Mouse (Mus musculus) spleen, adult 18-20 months (tissue): Measurements from ENCODE around the gene Arhgap9.

Experiments
- DNase-seq, 2 experiments: peaks; one replicate each; pipeline ENCODE4 v3.0.0; 2022; ENCODE audit warnings: mixed read lengths in 2 of 2

Arhgap9 gene

DNA sequence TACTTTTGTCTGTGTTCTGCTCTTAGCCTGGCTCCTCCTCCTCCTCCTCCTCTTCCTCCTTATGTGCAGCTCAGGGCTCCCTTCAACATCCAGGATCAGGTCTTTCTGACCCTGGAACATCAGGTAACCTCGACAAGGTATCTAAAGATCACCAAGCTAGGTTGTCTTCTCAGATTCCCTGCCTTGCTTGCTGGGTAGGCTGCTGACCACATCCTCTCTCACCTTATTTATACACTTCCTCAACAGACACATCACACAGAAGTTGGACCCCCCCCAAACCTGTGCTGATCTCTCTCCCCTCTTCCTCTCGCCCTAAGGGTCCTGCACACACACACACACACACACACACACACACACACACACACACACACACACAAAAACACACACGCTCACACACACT, at the start of gene Arhgap9:
Gene Arhgap9, plus strand, starts transcription at position 344 of the 400 bp plus-strand sequence.
- peak in 1 of 2 experiments; percentile 35 for DNase-seq

DNA sequence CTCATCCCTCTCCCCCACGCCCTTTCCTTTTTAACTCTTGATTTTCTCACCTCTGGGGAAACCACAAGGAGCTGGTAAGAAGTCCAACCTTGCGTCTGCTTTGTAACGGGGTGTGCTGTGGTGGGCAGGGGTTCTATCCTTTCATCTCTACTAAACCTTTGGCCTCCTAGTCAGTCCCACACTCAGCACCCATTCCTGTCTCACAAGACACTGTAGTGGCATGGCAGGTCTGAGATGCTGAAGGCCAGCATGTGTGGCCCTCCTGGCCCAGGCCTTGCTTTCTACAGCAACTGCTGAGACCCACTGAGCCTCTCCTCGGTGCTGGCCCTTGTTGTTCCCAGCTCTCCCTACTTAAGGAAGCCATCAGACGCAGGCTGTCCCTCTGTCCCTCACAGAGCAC, 49.4 kb upstream of the Arhgap9 start:
- DNase-seq = no peak

DNA sequence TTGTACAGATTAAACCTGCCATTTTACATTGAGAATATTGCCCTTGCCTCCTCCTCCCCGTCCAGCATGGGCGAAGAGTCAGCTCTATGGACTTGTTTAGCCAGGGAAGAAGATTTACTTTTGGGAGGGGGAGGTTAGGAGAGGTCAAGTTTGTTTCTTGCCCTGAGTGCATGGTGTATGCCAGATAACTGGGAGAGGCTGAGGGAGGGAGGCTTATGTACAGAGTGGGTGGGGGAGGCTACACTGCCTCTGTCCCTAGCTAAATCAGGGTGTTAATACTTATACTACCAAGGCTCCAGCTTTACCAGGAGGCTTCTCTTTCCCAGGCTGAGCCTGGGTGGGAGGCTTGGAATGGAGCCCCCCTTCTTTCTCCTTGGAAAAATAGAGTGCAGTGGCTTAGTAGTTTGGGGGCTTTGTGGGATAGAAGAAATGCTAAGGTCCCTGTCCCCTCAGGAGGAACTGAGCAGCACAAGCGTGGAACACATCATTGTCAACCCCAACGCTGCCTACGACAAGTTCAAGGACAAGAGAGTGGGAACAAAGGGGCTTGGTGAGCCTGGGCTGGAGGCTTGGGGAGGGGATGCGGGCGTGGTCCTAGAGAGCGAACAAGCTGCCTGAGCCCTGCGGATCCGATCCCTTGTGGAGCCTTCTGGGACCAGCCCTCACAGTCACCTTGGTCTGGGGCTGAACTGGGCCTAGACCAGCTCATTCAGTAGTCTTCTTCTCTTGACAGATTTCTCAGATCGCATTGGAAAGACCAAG, 47.3 kb upstream of the Arhgap9 start:
- DNase-seq = no peak

DNA sequence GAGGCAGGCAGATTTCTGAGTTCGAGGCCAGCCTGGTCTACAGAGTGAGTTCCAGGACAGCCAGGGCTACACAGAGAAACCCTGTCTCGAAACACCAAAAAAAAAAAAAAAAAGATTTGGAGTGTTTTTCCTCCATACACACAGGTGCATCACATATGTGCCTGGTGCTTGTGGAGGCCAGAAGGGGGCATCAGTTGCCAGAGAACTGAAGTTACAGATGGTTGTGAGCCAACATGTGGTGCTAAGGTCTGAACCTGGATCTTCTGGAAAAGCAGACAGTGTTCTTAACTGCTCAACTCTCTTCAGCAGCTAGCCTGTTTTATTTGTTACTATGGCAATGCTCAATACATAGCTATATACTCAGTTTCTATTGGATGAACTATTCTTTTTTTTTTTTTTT, 42.0 kb upstream of the Arhgap9 start:
- DNase-seq = no peak

DNA sequence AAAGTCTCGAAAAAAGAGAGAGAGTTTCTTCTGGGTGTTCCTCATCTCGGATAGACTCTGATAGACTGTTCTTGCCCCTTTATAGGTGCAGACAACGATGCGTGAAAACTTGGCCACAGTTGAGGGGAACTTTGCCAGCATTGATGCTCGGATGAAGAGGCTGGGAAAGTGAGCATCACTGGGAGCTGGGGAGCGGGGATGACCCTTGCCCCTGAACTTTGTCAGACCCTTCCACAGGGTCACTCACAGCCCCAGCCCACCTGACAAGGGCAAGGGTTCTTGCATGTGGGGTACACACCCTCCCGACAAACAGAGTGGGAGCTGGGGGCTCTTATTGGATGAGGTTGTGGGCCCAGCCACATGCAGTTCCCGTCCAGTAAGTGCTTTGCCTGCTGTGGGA, 40.4 kb upstream of the Arhgap9 start:
- no peak for DNase-seq

DNA sequence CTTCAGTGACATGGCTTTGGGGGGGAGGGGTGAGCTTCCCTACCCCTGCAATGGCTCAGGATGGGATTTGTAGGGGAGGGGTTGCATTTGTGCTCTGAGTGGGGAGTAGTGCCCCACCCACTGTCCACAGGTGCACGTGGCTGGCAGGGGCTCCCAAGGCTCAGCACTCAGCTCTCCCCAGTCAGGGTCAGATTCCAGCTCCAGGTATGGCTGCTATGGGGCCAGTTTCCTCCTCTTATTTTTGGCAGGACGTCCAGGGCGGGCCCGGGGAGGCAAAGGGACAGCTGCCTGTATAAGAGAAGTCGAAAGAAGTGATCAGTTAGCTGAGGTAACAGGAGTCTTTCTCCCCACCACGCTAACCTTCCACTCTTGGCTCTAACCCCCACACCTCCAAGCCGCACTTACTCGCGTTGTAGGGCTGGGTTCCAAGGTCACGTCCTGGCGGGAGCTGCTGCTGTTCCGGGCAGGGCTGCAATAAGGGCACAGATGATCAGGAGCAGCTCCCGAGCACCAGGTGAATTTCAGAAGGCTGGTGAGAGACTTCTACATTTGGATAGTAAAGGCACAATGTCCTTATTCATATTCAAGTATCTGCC, 39.0 kb upstream of the Arhgap9 start:
- DNase-seq = no peak

DNA sequence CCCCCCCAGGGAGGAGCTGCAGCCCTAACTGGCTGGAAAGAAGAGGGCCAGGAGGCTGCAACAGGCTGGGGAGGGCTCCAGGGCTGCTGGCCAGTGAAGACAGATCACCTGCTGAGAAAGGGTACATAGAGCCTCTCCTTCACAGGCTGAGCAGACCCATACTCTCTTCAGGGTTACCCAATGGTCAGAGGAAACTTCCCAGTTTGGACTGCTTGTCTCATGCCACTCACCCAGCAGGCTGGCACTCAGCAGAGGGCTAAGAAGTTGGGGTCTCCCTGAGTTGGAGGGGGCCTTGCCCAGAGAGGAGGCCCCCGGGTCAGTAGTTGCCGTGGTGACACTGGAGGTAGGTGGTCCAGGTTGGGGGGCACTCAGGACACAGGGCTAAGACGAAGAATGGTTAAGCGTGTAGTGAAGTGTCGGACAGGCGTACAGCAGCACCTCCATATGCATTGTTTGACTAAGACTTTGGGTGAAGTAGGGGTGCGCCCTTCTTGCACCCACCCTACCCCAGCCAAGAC, 37.6 kb upstream of the Arhgap9 start:
- no peak for DNase-seq

DNA sequence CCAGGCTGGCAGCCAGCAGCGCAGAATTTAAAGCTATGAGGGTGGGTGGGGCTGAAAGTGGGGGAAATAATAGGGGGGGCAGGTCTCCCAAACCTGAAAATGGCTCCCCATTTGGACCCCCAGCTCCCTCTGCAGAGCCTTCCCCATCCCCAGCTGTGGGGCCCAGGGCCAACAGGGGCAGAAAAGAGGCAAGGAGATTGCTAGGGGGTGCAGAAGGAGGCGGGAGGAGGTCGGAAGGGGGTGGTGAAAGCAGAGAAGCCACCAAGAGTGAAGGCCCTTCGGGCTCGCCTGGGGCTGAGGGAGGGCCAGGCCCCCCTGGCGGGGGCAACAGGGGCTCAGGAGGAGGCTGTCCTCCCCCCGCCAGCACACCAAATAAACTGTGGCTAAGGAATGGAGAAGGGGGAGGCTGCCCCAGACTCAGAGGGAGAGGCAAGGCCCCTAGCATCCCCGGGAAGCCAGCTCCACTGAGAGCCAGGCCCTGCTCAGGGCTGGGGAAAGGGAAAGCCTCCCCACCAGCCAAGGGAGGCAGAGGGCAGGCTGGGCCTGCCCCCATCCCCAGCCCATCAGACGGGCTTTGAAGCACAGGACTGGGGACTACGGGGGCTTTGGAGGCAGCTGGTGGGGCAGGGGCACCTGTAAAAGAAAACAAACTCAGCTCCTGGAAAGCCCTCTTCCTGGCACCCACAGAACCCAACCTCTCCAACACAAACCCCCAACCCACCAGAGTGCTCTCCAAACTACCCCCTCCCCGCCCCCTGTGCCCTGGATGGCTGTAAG, 36.9 kb upstream of the Arhgap9 start:
- no peak for DNase-seq

DNA sequence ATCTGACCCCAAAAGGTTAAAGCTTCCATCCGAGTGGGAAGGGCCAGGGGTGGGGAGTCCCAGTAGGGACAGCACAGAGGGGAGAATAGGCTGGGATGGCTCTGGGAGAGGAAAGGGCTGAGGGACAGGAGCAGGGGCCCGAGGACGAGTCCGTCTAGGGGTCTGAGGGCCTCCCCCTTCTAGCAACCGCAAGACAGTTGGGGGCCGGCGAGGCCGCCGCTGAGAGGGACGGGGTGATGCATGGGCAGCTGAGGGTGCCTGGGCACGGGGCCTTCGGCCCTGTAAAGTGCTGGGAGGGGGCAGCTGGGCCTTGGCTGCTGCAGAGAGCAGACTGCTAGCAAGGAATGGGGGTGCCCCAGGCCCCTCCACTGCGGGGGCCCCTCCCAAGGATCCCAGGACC, 36.1 kb upstream of the Arhgap9 start:
- DNase-seq = no peak

DNA sequence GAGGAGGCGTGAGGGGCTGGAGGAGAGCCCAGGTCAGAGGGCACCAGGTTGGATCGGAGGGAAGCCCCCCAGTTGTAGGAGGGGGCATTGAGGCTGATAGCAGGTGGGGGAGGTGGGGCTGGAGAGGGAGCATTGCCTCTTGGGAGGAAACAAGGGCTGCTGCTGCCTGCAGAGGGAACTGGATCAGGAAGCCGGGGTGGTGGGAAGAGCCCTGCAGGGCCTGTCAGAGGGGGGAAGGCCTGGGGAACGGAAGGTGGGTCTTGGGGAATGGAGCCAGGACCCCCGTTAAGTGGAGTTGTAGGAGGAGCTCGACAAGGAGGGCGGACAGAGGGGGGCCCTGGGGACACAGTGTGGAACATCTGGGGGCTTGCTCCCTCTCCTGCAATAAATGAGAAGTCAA, 35.6 kb upstream of the Arhgap9 start:
- DNase-seq = no peak

DNA sequence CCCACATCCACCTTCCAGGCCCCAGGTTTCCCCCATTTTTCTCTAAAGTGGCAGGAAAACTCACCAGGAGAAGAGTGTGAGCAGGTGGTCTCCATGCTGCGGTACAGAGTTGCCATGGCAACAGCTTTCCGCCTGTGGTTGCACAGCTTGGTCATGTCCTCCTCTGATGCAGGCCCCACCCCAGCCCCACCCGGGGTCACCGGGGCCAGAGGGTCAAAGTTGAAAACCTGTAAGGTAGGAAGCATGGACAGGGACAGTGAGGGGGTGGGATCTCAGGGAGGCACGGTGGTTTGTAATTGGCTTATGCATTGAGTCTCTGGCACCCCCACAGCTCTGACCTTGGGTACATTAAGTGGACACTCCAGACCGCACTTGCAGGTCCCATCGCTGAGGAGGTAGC, 35.0 kb upstream of the Arhgap9 start:
- DNase-seq = no peak

DNA sequence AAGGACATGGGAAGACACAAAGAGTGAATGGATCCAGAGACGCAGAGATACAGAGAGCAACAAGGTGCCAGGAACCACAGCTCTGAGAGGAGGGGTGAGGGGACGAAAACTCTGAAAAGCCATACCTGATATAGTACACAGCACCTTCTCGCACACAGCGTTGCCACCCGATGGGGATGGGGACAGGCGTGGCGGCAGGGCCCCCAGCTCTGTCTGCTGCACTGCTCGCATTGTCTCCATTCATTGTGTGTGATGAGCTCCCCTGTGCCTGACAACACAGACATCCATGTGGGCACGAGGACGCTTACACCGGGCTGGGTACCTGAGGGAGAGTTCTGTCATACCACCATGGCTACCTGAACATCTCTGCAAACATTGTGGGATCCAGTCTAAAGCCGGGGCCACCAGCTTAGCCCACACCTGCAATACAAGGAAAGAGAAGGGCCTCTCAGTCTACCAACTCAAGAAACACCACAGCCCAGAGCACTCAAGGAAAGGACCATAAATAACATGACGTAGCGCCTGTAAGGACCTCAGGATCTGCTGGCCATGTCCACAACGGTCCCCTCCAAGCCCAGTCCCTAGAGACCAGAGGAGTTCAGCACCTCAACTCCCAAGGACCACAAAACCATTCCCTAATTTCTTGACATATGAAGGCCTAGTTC, 34.4 kb upstream of the Arhgap9 start:
- no peak for DNase-seq

DNA sequence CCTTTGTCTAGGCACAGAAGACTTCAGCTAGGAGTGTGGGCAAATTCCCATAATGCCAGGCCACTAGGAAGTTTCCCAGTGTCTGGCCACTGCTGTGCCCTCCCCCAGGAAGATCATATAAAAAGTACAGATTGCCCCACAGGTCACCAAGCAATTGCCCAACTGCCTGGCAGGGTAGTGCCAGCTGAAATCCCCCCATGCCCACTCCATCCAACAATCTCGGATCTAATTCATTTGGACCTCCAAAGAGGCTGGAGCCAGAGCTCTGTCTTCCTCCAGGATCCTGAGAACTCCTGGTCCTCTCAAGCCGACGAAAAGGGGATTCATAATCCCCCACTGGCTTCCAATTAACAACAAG, 33.8 kb upstream of the Arhgap9 start:
- DNase-seq = no peak

DNA sequence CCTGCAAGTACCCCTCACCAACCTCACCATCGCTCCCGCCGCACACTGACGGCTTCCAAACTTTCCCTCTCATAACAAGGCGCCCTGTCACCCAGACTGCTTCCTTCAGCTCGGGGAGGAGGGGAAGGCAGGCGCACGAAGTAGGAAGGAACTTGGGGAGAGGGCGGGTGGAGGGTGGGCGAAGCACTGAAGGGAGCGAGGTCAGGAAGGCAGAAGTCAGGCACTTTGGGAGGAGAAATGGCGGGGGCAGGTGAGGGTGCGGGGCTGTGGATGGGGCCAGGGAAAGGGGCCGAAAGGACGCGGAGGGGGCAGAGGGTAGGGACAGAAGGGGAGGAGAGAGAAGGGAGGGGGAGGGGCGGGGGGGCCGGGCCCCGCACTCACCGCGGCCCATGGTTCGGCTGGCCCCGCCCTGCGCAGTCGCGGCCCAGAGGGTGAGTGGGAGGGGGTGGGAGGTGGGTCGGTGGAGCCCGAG, 33.4 kb upstream of the Arhgap9 start:
- DNase-seq = no peak

DNA sequence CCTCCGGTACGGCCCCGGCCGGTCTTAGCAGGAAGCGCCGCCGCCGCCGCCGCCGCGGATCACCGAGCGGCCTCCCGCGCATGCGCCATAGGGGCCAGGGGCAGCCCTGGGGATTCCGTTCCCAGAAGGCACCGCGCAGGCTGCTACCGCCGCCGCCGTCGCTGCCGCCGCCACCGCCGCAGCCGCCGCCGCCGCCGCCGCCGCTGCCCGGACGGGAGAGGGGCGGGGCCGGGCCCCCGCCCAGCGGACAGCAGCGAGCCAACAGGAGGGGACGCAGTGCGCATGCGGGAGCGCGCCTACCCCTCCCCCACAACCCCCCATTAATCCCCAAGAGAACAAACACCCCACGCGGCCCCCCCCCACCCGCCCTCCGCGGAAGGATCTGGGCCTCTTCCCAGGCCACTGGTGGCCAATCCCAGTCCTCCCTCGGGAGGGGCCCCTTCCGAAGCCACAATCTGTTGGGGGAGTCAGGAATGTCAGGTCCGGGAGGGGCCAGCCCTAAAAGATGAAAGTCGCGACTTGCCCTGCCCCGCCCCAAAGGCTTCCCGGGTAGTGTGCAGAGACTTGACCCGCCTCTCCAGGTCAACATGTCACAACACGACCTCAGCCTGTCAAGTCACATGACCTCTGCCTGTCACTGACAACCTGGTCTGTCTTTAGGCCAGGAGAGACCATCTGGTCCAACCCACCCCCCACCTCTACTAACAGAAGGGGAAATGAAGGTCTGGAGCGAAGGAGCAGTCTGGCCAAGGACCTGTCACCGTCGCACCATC, 32.8 kb upstream of the Arhgap9 start, which contains the start of gene Mbd6:
Gene Mbd6, minus strand, starts transcription at position 219 of the 773 bp plus-strand sequence.
- DNase-seq = peak; percentile 87

DNA sequence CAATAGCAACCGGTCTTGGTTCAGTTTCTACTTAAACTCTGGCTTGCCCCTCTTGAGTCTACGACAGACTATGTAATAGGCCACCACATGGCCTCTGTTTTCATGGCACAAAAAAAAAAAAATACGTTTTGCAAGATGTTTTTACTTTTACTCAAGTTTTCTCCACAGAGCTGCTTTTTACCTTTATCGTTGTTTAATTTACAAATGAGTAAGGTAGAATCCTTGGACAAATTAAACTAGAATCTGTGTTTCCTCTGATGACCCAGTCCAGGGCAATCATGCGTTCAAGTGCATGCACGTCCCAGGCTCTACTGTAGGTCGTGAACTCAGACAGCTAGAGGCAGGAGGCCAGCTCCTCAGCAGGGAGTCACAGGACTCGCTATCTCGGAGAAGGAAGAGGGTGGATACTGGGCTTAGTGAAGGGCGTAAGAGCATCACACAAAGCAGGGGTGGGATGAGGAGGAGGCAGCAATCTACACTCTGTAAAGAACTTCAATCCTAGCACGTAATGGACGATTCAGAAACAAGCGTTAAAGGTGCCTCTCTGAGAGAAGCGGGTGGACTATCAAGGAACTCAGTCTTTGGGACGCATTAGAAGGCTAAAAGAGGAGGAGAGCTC, 32.1 kb upstream of the Arhgap9 start:
- peak in 1 of 2 experiments; percentile 41 for DNase-seq

DNA sequence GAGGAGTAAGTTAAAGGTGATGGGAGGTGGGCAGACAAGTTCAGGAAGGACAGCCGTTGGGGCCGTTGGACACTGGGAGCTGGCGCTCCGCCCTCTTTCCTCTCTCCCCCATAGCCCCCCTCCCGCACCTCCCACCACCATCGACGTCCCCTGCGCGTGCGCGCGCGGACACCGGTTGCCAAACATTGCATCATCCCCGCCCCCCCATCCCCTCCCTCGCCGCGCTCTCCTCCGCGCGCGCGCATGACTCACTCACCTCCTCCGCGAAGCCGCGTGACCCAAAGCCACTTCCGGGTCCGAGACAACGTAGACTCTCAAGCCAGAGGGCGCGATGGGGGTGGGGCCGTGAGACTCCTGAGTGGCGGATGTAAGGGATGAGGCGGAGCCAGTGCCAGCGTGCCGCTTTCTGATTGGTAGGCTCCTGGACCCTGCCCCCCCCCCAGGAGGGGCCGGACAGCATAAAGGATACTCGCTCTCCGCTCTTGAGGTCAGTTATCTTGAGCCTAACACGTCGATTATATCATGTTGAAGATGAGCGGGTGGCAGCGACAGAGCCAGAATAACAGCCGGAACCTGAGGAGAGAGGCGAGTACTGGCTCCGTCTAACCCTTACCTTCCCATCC, 31.3 kb upstream of the Arhgap9 start:
- peak; percentile 99 to 100 for DNase-seq

DNA sequence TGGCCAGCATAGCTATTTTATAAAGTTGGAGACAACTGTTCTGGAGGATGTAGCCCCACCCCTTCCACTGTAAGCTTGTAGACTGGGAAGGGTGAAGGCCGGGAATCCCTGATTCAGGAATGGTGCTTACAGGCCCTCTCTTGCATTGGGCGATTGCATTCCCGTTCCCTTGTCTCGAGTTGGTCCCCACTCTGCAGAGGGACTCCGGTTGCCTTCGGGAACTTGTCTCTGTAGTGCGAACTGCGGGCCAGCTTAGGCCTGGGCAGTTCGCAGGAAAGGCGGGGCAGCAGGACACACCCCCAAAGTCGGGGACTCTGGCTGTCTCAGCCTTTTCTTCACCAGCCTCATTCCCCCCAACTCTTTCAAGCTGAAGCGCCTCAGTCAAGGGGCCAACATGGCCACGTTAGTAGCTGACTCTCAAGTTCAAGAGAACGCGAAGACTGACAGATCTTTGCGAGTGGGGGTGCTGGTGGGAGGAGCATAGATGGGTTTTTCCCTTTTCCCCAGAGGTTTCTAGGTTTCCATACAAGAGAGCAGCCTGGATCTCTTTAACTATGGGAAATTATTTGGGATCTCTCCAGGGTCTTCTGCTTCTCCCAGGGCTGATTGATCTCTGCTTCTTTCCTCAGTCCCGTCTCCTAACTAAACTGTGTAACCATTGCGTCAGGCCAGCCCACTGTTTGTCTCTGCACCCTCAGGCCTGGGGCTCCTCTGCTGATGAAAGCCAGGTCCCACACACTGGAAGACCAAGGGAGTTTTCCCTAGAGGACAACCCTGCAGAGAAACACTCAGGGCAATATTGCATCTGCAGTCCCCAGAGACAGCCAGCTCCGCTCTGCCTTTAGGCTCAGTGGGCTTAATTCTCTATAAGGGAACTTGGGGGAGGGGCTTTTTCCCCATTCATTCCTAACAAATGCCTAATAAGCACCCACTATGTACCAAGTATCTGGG, 30.6 kb upstream of the Arhgap9 start:
- DNase-seq = peak; percentile 46 to 57

DNA sequence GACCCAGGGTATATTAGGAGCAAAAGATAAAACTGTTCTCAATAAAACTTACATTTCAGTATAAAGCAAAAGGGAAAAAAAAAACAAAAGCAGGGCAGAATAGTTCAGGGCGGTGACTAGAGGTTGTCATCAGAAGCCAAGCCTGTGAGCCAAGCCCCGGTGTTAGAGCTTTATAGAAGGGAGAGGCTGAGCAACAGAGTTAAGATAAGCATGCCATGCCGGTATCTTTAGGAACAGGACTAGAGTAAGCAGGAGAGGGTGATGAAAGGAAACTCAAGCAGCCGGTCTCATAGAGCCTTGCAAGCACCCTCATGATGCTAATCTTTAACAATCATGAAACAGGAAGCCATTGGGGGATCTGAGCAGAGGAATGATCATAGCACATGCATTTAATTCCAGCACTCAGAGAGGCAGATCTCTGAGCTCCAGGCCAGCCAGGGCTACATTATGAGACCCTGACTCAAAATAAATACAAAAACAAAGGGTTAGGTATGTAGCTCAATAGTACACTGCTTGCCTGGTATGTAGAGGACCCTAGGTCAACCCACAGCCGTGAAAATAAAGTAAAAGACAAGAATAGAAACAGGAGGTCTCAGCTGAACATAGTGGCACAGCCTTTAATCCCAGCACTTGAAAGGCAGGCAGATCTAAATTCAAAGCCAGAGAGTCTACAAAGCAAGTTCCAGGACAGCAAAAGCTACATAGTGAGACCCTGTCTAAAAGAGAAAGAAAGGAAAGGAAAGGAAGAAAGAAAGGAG, 29.7 kb upstream of the Arhgap9 start:
- DNase-seq = no peak
